Mouse (Mus musculus): Measurements from ENCODE around the gene Tesk1. TPM values are rescaled to one million over a fixed set of nuclear protein-coding genes. Genes with fewer than 3 reads are reported as not detected.

Tesk1 gene
- polyA plus RNA-seq, 1 experiment, result 54.2 TPM

DNA sequence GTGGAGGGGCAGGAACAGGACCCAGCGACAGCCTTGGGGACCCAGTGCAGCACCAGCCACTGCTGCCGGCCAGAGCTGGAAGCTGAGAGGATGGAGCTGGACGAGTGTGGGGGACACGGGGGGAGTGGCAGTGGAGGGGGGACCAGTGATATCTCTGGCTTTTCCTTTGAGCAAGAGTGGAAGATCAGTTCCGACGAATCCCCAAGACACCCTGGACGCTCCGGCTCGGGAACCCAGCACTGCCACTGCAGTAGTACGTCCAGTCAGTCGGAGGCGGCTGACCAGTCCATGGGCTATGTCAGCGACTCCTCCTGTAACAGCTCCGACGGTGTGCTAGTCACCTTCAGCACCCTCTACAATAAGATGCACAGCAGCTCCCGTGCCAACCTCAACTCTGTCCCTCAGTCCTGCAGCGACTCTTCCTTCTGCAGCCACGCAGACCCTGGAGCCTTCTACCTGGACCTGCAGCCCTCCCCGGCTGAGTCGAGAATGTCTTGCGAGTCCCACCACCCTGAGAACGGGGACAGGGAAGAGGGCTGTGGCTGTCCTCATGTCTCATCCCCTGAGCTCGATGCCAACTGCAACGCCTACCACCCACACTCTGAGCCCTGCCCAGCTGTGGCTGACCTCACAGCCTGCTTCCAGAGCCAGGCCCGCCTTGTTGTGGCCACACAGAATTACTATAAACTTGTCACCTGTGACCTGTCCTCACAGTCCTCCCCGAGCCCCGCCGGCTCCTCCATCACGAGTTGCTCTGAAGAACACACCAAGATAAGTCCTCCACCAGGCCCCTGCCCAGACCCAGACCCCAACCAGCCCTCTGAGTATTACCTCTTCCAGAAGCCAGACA, 26.3 kb upstream of the Tesk1 start:
- no peak for TF ChIP-seq GATA1 (IDR thresholded peaks at IDR 0.05; ENCODE audit: low read length)

DNA sequence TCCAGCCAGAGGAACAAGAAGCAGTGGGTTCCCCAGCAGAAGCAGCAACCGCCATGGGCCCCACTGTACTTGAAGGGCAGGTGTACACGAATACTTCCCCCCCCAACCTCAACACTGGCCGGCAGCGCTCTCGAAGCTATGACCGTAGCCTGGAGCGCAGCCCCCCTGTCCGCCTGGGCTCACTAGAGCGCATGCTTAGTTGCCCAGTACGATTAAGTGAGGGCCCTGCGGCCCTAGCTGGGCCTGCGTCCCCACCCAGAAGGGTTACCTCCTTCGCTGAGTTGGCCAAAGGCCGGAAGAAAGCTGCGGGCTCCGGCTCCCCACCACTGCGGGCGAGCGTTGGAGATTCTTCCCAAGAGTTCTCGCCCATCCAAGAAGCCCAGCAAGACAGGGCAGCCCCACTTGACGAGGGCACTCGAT, 25.7 kb upstream of the Tesk1 start:
- TF ChIP-seq GATA1 (IDR thresholded peaks at IDR 0.05; ENCODE audit: low read length), result no peak

GRCm38 (mm10) chr4:43417269-43418062, 24.3 kb upstream of the Tesk1 start:
- peak; percentile 61 for TF ChIP-seq GATA1 (IDR thresholded peaks at IDR 0.05; ENCODE audit: low read length)

DNA sequence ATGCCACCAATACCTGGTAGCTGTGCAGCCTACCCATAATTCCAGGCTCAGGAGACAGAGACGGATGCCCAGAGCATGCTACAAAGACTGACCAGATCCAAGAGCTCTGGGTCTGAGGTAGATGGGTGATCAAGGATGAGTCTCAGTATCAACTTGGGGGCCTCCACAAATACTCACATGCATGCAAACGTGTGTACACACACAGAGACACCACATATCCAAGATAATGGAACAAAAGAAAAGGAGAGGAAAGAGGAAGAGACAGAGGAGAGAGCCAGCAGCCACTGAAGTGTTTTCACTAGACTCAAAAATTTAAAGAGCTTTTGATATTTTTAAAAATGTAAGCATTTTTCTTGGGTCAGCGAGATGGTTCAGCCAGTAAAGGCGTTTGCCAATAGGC, 23.3 kb upstream of the Tesk1 start:
- no peak for TF ChIP-seq GATA1 (IDR thresholded peaks at IDR 0.05; ENCODE audit: low read length)

DNA sequence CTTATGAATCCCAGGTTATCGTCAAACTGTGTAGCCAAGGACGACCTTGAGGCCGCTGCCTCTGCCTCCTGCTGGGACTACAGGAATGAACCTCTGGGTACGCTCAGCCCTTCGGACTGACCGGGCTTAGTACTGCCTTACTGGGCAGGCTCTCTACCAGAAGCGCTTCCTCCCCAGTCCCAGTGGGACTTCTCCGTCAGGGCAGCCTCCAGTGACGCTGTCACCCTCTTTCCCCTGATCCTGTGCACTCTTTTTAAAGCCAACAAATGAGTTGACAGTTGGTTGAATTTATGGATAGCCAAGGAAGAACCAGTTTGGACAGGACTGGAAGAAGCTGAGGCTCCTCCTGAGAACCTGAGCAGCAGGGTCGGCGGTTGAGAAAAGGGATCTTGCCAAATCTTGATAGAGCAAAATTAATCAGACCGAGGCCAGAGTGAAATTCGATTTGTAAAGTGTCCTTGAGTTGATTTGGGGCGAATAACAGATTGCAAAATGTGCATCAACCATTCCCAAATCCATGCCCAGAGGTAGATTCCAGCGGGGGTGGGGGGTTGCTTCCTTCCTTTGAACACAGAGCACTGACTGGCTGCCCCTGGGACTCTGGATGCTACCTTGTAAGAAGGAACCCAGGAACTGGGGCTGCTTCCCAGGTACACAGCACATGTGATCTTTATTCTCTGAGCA, 22.6 kb upstream of the Tesk1 start:
- TF ChIP-seq GATA1 (IDR thresholded peaks at IDR 0.05; ENCODE audit: low read length), result no peak

DNA sequence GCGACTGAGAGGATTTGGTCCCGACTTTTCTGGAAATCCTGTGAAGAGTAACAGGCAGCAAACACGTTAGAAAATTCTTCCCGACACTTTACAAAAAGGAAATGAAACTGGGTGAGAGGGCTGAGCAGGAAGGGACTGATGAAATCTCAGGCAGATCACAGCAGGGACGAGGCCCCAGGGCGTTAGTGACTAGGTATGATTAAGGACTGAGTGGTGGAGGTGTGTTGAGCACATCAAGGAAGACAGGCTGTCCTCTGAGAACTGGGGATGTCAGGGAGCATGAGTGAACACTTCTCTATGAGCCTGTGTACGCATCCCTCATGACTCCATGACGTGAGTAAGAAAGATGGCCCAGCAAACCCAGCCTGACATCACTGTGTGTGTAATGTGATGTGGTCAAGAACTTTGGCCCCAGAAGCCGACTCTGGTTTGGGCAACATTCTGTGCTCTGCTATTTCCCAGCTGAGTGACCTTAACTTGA, 21.9 kb upstream of the Tesk1 start:
- TF ChIP-seq GATA1 (IDR thresholded peaks at IDR 0.05; ENCODE audit: low read length), result no peak

DNA sequence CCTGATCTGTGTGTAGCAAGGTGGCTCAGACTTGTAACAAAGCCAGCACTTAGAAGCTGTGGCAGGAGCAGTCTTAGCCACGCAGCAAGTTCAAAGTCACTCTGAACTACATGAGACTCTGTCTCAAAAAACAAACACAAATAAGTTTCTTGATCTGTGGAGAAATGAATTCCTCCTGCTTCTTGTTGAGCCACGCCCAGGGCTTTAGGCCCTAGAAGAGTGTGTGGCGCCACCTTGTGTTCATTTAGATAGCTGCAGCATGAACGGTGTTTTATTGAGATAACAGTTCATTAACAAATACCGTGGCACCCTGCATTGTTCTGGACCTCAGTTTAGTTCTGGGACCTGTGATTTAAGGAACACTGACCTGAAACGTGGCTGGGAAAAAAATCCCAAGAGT, 21.4 kb upstream of the Tesk1 start:
- TF ChIP-seq GATA1 (IDR thresholded peaks at IDR 0.05; ENCODE audit: low read length), result no peak

DNA sequence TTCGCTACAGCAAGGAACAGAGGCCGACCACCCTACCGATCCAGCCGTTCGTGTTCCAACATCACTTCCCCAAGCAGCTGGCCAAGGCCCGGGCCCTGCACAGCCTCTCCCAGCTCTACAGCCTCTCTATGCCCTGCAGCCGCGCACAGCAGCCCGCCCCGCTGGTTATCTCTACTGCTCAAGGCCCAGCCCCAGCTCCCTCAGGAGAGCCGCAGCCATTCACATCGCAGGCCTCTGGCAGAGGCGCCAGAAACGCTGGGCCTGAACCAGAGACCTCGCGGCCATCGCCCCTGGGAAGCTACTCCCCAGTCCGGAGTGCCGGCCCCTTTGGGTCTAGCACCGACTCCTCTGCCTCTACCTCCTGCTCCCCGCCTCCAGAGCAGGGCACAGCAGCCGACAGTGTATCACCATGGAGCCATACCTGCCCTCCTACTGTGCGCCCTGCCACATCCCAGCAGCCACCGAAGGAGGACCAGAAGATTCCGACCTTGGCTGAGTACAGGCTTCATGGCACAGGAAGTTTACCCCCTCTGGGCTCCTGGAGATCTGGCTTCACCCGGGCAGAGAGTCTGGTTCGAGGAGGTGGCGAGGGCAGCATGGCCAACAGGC, 20.0 kb upstream of the Tesk1 start:
- TF ChIP-seq GATA1 (IDR thresholded peaks at IDR 0.05; ENCODE audit: low read length), result no peak

DNA sequence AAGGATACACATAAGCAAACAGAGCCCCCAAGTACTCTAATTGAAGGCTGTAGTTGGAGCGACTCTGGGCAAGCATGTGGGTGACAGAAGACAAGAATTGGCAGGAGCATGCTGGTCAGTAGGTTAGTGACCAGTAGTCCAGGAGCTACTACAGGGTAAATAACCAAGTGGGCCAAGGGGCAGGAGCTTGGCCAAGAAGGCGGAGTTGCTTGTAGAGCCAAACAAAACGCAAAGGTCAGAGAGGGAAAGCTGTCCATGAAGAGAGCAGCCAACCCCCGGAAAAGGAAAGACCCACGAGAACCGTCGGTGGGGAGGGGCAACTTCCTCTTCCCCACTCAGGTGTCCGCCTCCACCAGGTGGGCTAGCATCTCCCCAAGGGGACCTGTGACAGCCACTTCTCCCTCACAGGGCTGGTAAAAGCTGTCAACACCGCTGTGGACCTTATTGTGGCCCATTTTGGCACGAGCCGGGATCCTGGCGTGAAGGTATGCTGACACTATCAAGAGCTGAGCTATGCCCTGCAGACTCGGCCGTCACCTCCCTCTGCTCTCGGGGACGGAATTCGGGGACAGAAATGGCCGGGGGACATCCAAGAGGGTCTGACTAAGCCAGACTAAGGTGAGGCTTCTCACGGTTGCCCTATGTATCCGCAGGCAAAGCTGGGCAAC, 18.3 kb upstream of the Tesk1 start:
- TF ChIP-seq GATA1 (IDR thresholded peaks at IDR 0.05; ENCODE audit: low read length), result no peak

DNA sequence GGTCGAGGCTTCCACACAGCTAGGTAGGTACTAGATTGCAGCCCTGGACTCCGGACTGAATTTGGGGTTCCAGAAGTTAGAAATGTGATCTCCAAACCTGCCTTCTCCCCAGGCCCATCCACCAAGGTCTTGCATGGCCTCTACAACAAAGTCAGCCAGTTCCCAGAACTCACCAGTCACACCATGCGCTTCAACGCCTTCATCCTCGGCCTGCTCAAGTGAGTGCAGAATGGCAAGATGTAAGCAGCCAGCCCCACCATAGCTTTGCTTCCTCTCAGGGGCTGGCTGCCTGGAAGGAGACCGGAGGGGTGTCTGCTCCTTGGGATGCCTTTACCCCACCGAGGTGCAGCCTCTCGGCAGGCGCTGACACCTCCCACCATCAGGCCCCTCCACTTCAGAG, 17.7 kb upstream of the Tesk1 start:
- no peak for TF ChIP-seq GATA1 (IDR thresholded peaks at IDR 0.05; ENCODE audit: low read length)

DNA sequence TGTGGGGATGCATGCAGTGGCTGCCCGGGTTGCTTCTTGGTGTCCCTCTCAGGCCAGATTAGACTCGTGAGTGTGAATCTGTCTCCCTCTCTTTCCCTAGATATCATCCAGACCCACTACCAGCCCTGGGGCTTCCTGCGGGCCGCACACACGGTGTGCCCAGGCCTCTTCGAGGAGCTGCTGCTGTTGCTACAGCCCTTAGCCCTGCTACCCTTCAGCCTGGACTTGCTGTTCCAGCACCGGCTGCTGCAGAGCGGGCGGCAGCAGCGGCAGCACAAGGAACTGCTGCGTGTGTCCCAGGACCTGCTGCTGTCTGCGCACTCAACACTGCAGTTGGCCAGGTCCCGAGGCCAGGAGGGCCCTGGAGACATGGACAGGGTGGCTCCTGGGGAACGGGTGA, 16.5 kb upstream of the Tesk1 start:
- TF ChIP-seq GATA1 (IDR thresholded peaks at IDR 0.05; ENCODE audit: low read length), result no peak

GRCm38 (mm10) chr4:43425648-43426380, 15.9 kb upstream of the Tesk1 start:
- no peak for TF ChIP-seq GATA1 (IDR thresholded peaks at IDR 0.05; ENCODE audit: low read length)

DNA sequence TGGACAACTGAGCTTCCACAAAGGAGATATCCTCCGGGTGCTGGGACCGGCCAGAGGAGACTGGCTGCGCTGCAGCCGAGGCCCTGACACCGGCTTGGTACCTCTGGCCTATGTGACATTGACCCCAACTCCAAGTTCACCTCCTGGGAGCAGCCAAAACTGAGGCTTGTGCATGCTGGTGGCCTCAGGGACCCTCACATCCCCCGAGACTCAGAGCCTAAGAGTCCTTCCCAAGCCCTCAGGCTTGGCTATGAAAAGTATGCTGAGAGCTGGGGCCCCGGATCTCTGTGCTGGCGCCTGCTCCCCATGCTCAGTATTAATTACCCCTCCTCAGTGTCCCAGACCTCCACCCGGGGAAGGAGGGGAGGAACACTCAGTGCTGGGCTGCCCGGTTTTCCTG, 15.3 kb upstream of the Tesk1 start:
- TF ChIP-seq GATA1 (IDR thresholded peaks at IDR 0.05; ENCODE audit: low read length), result no peak

DNA sequence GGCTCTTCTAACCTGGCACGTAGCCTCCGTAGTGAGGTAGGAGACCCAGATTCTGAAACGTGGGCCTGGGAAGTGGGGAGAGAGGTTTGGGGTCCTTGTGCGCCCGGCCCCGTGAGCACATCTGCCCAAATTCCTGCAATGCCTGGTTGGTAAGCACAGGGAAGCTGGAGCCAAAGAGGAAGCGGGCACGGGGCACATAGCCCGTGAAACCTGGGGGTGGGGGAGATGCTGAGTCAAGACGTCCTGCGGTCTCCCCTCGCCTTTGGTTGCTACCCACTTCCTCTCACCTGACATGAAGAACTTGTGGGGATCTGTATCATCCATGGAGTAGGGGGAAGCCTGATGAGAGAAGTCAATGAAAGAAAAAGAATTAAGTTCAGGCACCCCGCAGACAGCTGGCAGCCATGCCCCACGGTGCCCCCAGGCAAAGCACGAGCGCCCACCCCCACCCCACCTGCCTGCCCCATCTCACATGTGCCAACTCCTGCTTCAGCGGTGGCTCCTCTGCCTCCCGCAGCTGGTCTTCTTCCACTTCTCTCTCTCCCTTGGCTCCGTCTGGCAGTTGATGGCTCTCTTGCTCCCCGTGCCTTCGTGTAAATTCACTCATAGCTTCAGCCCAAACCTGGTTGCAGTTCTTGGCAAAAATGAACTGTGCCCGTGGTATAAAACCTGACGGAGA, 14.1 kb upstream of the Tesk1 start:
- no peak for TF ChIP-seq GATA1 (IDR thresholded peaks at IDR 0.05; ENCODE audit: low read length)
